Mouse (Mus musculus) thymus, postnatal 0 days (tissue): ENCODE results near the gene Cdk20. TPM values are rescaled to one million over a fixed set of nuclear protein-coding genes. Genes with fewer than 3 reads are reported as not detected.
"Not testable (repeated sequence)": the region's sequence is repeated elsewhere in the genome, so short reads cannot be mapped to it uniquely, and the experiment has no call there.

ENCODE experiments used
- DNase-seq: peaks from one replicate; pipeline ENCODE4 v3.0.0-alpha.2; 2015; ENCODE audit warnings: low spot score
- polyA plus RNA-seq: library from polyadenylated mRNA; unstranded; fragments of >200 nt; fragmentation: Nextera tagmentation; extraction: Ambion mirVana; gene quantifications from 2 replicates; pipeline ENCODE4 v1.2.1, GENCODE M21; 2015

Cdk20 gene
- polyA plus RNA-seq, 1 experiment from 2014 or later: 53.0 TPM

GRCm38 (mm10) chr13:64421952-64422606 is 10.0 kb upstream of the Cdk20 start:
- peak; percentile 44 for DNase-seq

DNA sequence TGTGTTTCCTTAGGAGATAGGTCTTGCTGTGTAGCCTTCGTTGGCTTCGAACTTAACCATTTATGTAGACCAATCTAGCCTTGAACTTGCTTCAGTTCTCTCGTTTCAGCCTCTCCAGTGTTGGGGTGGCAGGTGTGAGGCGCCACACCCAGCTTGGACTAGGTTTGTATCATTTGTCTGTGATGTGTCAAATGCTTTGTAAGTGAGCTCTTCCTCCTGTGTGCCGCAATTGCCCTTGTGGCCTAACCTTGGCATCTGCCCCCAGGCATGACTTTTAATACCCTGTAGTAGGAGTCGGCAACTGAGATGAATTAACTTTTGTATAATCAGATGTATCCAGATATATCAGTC is 9.5 kb upstream of the Cdk20 start:
- DNase-seq: no peak

- no peak for DNase-seq
Measured at GRCm38 (mm10) chr13:64424347-64424746, 7.8 kb upstream of the Cdk20 start.

- no peak for DNase-seq
Measured at GRCm38 (mm10) chr13:64425280-64425679, 6.8 kb upstream of the Cdk20 start.

DNA sequence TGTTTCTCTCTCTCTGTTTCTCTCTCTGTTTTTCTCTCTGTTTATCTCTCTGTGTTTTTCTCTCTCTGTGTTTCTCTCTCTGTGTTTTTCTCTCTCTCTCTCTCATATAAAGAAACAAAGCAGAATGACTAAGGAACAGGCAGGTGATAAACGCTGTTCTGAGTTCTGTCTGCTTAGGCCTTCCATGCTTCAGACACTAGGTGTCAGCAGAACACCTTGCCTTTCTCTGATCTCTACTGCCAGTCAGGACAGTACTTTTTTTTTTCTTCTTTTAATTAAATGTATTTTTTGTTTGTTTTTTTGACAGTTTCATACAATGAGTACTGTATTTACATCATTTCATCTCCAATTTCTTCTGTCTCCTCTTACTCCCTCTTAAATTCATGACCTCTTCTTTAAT is 2.8 kb upstream of the Cdk20 start:
- DNase-seq: peak; percentile 48

GRCm38 (mm10) chr13:64437801-64438200 is 5.7 kb downstream of the Cdk20 start:
- DNase-seq: no peak

- peak; percentile 79 for DNase-seq
Measured at GRCm38 (mm10) chr13:64438863-64439452, 6.8 kb downstream of the Cdk20 start.

DNA sequence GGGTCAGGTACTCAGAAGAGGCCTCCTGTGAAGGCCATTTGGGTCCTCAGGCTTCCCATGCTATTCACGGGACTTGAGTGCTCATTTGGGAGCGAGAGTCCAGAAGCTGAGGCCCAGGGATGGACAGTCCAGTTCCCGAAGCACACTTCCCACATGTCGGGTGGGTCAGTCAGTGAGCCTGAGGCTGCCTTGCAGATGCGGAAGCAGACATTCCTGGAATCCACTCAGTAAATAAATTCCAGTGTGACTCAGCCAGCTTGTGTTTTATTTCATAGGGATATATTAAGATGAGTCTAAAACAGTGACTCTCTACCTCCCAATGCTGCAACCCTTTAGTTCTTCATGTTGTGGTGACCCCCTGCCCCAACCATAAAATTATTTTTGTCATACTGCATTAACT is 7.4 kb downstream of the Cdk20 start:
- DNase-seq: no peak

- DNase-seq: no peak
Measured at GRCm38 (mm10) chr13:64440592-64440991, 8.5 kb downstream of the Cdk20 start.

DNA sequence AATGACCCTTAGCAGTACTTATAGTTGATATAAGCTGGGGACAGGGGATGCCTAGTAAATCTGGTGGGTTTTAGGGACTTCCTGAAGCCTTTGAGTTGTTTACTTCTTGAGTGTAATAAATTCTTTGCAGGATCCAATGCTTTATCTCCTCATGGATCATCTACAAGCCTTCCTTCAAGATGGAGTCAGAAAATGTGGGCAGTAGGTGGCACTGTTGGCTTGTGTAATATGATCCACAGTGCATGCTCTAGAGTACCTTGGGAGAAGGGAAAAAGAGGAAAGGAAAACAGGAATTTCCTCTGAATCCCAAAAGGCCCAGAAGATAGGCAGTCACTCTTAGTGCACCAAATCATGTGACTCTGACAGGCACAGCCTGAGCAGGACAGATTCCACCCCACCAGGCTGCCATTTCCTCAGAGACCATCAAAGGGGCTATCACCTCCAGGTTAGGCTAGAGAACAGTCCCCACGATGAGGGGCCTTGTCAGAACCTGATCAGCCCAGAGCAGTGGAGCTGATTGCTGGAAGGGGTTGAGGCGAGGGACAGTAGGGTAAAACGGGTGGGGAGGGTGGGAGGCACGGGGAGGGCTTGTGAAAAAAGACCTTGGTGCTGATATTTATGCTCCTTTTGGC is 11.3 kb downstream of the Cdk20 start:
- no peak for DNase-seq

- DNase-seq: no peak
Measured at GRCm38 (mm10) chr13:64445254-64445920, 13.3 kb downstream of the Cdk20 start.

DNA sequence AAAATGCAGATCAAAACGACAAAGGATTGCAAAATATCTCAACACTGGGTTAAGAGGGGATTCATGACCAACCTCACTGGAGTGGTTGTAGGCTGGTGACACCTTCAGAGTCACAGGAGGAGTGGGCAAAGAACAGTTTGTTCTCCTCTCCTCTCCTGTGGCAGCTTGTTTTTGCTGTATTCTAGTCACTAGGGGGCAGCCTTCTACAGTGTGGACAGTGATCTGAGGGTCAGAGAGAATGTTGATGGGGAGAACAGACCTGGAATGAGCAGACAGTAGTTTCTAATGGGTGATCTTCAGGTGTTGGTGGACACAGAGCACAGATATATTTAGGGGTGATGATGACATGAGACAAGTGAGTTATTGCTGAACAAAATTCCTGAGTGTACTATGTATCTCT is 15.8 kb downstream of the Cdk20 start:
- peak; percentile 37 for DNase-seq

GRCm38 (mm10) chr13:64448729-64449128 is 16.6 kb downstream of the Cdk20 start:
- DNase-seq: no peak

DNA sequence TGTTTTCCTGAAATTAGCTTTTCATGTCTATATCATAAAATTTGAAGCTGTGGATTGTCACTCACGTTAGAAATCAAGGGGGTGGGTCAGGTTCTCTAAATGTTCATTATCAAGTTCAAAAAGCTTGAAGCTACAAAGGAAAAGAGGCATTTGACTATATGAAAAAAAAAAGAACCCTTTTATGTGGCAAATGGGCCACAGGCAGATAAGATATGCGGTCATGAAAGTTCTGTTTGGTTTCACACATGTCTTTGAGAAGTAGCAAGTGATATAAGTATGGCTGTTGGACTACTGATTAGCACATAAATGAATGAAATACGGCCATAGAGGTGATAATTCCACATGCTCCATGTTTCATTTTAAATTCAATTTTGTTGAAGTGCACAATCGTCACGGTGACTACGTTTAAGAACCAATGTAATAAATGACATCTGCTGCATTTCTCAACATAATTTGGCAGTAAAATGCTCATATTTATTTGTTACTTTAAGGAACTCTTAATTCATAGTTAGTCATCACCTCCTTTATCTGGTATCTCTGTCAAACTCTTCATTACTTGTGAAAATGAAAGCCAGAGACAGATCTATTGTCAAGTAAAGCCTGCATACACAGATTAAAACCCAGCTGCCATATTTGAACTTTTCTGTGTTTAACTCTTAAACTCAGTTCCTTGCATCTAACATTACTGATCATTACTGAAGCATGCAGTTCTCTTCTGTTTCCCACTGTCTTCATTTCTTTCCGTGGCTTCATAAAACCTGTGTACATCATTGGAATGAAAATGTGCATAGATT is 18.1 kb downstream of the Cdk20 start:
- DNase-seq: no peak

DNA sequence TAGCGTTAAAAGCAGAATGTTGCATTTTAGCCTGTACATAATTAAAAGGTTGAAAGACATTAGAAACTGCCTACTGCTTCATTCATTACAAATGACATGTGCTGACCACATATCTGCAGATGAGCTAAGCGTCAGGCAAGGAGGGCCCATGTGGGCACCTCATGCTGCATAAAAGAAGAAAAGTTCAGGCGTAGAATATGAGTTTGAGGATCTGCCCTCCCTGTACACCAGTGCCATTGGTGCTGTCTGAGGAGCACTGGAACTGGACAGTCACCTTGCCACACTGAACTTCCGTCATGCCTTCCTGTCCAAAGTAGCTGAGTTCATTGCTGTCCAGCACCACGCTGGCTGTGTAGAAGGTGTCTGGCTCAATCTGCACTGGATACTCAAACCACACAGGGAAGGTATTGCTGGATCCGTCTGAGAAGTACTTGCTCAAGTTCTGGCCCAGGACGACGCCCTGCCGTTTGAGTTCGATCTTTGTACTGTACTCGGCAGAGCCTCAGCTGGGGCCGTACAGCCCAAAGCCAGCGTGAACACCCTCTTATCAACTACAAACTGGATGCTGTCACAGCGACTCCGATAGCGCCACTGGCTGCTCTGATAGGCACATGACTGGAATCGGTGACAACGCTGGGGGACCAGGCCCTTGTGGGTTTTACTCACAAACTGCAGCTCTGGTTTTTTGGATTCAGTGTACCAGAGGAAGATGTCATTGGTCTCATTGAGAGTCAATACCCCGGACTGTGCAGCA is 25.3 kb downstream of the Cdk20 start:
- DNase-seq: not testable (repeated sequence)

DNA sequence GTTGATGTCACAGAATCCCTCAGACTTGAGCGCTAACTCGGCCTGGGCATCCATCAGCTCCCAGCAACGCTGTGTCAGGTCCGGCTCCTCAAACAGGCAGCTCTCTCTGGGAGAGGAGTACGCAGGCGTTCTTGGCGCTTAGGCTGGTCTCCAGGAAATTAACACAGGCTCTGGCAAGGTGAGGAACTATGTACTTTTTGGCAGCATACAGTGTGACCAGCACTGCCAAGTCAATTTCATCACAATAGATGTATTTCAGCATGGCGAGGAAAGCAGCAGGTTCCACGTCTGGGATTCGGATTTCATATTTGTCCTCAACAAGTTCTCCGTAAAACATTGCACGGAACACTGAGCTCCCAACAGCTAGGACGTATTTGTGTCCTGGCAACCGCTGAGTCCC is 26.1 kb downstream of the Cdk20 start:
- no peak for DNase-seq

DNA sequence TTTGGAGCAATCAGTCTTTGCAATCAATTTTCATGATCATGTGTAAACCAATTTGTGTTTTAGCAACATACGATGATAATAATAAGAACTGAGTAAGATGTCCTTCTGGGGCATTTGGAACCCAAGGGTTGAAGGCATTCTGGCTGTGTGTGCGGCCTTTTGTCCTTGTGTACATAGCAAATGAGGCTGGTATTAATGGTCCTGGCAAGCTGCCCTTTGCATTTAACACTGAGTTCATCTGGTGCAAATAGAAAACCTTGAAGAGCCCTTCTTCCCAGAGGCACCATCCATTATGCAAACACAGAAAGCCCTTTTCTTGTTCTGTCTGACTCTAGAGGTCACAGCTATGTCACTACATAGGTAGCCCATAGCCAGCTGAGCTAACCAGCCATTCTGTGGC is 30.5 kb downstream of the Cdk20 start:
- DNase-seq: no peak

- no peak for DNase-seq
Measured at GRCm38 (mm10) chr13:64465166-64465565, 33.1 kb downstream of the Cdk20 start.

- no peak for DNase-seq
Measured at GRCm38 (mm10) chr13:64467886-64468285, 35.8 kb downstream of the Cdk20 start.

- no peak for DNase-seq
Measured at GRCm38 (mm10) chr13:64477968-64478367, 45.9 kb downstream of the Cdk20 start.

- no peak for DNase-seq
Measured at GRCm38 (mm10) chr13:64479960-64480359, 47.8 kb downstream of the Cdk20 start.
